Comparison of ENCODE assay signal across 8 mouse cellular contexts in the genomic region with DNA sequence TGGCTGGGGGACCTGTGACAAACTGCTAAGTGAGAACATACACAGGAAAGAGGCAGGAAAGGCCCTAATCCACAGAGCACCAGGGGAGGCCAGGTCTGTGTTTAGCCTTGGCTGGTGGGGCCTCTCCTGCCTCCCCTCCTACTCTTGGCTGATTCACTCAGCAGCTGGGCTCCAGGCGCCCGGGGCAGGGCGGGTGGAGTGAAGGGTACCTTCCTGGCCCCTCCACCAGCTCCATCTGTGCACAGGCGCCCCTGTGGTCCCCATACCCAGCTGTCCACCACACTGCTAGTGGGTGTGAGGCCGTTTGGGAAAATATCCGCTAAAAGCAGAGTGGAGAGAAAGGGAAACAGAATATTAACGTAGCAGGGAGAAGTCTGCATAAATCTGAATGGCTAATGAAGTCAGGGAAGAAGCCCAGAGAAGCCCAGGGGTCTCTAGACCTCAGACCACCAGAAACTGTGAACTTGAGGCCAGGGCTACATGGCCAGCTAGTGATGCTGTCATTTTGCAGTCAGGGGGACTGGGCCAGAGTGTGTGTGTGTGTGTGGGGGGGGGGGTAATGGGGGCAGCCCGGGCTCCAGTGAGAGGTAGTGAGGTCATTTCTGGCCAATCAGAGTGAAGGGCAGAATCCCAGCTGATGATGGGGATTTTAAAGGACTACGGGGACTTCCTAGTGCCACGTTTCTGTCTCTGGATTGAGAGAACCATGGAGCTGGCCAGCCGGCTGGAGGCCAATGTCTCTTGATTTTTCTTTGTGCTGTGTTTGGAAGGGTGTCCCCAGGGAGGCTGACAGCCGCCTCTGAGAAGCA.
DNase-seq lines count a peak whose midpoint lies in the region; ATAC-seq and TF ChIP-seq lines count a peak whose summit lies in the region.

No protein-coding gene starts in this region.

- peak overlapping the region; percentile 84; the same call in 1 of the 2 replicates for H3K27ac ChIP-seq in lung, embryonic 14.5 days (ENCODE audit: low read depth)
- peak overlapping the region; percentile 75 for H3K27ac ChIP-seq in hindbrain, embryonic 16.5 days (ENCODE audit: low read depth, low read length)
- H3K27ac ChIP-seq in midbrain, embryonic 15.5 days, result peak overlapping the region; percentile 63

- TF ChIP-seq POLR2A in lung, adult 2 months (IDR thresholded peaks at IDR 0.05; ENCODE audit: borderline replicate concordance, extremely low read depth, low read depth, low read length), result no peak

- ATAC-seq in lung, embryonic 14.5 days (ENCODE audit: insufficient read depth), result peak; percentile 88
- peak; percentile 89 for ATAC-seq in hindbrain, embryonic 16.5 days
- ATAC-seq in midbrain, embryonic 15.5 days (replicated peaks), result peak; percentile 83

- no peaks in the 10 kb centered on the region for H3K27me3 ChIP-seq in lung, embryonic 14.5 days (ENCODE audit: insufficient read depth, low read length)
- no peaks in the 10 kb centered on the region for H3K27me3 ChIP-seq in hindbrain, embryonic 16.5 days (replicated peaks; ENCODE audit: control insufficient read depth, insufficient read depth, low read length)
- no peaks in the 10 kb centered on the region for H3K27me3 ChIP-seq in midbrain, embryonic 15.5 days (replicated peaks)

- H3K9me3 ChIP-seq in lung, embryonic 14.5 days (ENCODE audit: low read depth, low read length), result no peaks in the 10 kb centered on the region
- H3K9me3 ChIP-seq in hindbrain, embryonic 16.5 days (ENCODE audit: control insufficient read depth, low read length), result no peaks in the 10 kb centered on the region
- H3K9me3 ChIP-seq in midbrain, embryonic 15.5 days, result no peaks in the 10 kb centered on the region

- 12% methylated on average over 12 of the region's 12 CpGs for WGBS in lung, embryonic 14.5 days
- 40% methylated on average over 12 of the region's 12 CpGs for WGBS in lung, adult 2 months
- WGBS in hindbrain, embryonic 16.5 days, result 4% methylated on average over 12 of the region's 12 CpGs
- 7% methylated on average over 12 of the region's 12 CpGs for WGBS in midbrain, embryonic 15.5 days

- H3K36me3 ChIP-seq in lung, embryonic 14.5 days (ENCODE audit: insufficient read depth), result no peaks in the 10 kb centered on the region
- no peaks in the 10 kb centered on the region for H3K36me3 ChIP-seq in hindbrain, embryonic 16.5 days (ENCODE audit: control insufficient read depth, insufficient read depth, low read length)
- H3K36me3 ChIP-seq in midbrain, embryonic 15.5 days (replicated peaks), result no peaks in the 10 kb centered on the region

- H3K4me1 ChIP-seq in lung, embryonic 14.5 days (ENCODE audit: insufficient read depth), result peaks cover 20% of the 10 kb centered on the region
- peaks cover 2% of the 10 kb centered on the region; the same call in 1 of the 2 replicates for H3K4me1 ChIP-seq in lung, adult 2 months (ENCODE audit: control insufficient read depth, insufficient read depth, low read length)
- peaks cover 17% of the 10 kb centered on the region for H3K4me1 ChIP-seq in hindbrain, embryonic 16.5 days (ENCODE audit: control insufficient read depth, insufficient read depth, low read depth, low read length)
- H3K4me1 ChIP-seq in midbrain, embryonic 15.5 days, result peaks cover 23% of the 10 kb centered on the region

- no peak for TF ChIP-seq CTCF in lung, embryonic 14.5 days (IDR thresholded peaks at IDR 0.05; ENCODE audit: low read depth)
- TF ChIP-seq CTCF in lung, adult 2 months (IDR thresholded peaks at IDR 0.05; ENCODE audit: insufficient read depth, low read length), result no peak

- no peak overlapping the region for H3K4me3 ChIP-seq in lung, embryonic 14.5 days (ENCODE audit: low read depth, low read length)
- no peak overlapping the region for H3K4me3 ChIP-seq in lung, adult 2 months (replicated peaks; ENCODE audit: extremely low read depth, low read depth, low read length)
- no peak overlapping the region for H3K4me3 ChIP-seq in hindbrain, embryonic 16.5 days (ENCODE audit: low read length)
- H3K4me3 ChIP-seq in midbrain, embryonic 15.5 days, result no peak overlapping the region

- peak overlapping the region; percentile 29 for H3K4me2 ChIP-seq in lung, embryonic 14.5 days
- H3K4me2 ChIP-seq in hindbrain, embryonic 16.5 days (ENCODE audit: low read length), result peak overlapping the region; percentile 8; the same call in 1 of the 2 replicates
- H3K4me2 ChIP-seq in midbrain, embryonic 15.5 days, result 0 out of 2 replicates have a peak overlapping the region, but pooled peaks have one; percentile 12

- peak overlapping the region; percentile 13; the same call in 1 of the 2 replicates for H3K9ac ChIP-seq in lung, embryonic 14.5 days
- H3K9ac ChIP-seq in hindbrain, embryonic 16.5 days (ENCODE audit: low read depth, low read length), result peak overlapping the region; percentile 47
- H3K9ac ChIP-seq in midbrain, embryonic 15.5 days, result peak overlapping the region; percentile 1; the same call in 1 of the 2 replicates

- peak; percentile 64 for DNase-seq in lung, embryonic 14.5 days
- no peak for DNase-seq in lung, adult 2 months
- DNase-seq in embryo, embryonic 11.5 days (ENCODE audit: low read depth, low spot score), result peak; percentile 50
- DNase-seq in gastrocnemius, postnatal 4 days (ENCODE audit: low spot score in 2 of 2), result peak; percentile 32 to 56
- DNase-seq in thymus, postnatal 4 days, result peak; percentile 75
- DNase-seq in left cerebral cortex, adult 8-10 months (ENCODE audit: low spot score in 2 of 2), result no peak

Comparison
In these comparisons a context has a peak if more than half of its experiments do, and no peak if none do; other contexts are left out.
1. DNase-seq: peak in lung, embryonic 14.5 days (single experiment), embryo, embryonic 11.5 days (single experiment), gastrocnemius, postnatal 4 days (2 of 2) and thymus, postnatal 4 days (single experiment); none in lung, adult 2 months (single experiment) and left cerebral cortex, adult 8-10 months (0 of 2).
2. Peak in every context shown above with its lines, with median percentiles within 50 percentile points of each other: ATAC-seq, H3K27ac ChIP-seq, H3K4me2 ChIP-seq and H3K9ac ChIP-seq.